Mouse (Mus musculus) CD4-positive, CD25-positive, alpha-beta regulatory T cell, adult 4 months (primary cell): ENCODE results near the gene Atp2c2. TPM values are rescaled to one million over a fixed set of nuclear protein-coding genes. Genes with fewer than 3 reads are reported as not detected.
A peak's percentile ranks its signal among the peaks of the same experiment; 100 is the strongest.

Experiments used
- ATAC-seq: one replicate; pipeline ENCODE4 v1.8.0; 2017
- polyA plus RNA-seq, 2 experiments: library from polyadenylated mRNA; unstranded; fragments of 100-300 nt; shearing (Covaris generic); gene quantifications; one replicate each; pipeline ENCODE4 v1.2.1; 2017

The Atp2c2 gene
- polyA plus RNA-seq, 2 experiments from 2014 or later, result 0.18 TPM; not detected in 1

- no peak for ATAC-seq
Observed at GRCm38 (mm10) chr8:119743291-119744026, 43.6 kb downstream of the Atp2c2 start.

GRCm38 (mm10) chr8:119744604-119745003, 44.8 kb downstream of the Atp2c2 start:
- ATAC-seq, result no peak

DNA sequence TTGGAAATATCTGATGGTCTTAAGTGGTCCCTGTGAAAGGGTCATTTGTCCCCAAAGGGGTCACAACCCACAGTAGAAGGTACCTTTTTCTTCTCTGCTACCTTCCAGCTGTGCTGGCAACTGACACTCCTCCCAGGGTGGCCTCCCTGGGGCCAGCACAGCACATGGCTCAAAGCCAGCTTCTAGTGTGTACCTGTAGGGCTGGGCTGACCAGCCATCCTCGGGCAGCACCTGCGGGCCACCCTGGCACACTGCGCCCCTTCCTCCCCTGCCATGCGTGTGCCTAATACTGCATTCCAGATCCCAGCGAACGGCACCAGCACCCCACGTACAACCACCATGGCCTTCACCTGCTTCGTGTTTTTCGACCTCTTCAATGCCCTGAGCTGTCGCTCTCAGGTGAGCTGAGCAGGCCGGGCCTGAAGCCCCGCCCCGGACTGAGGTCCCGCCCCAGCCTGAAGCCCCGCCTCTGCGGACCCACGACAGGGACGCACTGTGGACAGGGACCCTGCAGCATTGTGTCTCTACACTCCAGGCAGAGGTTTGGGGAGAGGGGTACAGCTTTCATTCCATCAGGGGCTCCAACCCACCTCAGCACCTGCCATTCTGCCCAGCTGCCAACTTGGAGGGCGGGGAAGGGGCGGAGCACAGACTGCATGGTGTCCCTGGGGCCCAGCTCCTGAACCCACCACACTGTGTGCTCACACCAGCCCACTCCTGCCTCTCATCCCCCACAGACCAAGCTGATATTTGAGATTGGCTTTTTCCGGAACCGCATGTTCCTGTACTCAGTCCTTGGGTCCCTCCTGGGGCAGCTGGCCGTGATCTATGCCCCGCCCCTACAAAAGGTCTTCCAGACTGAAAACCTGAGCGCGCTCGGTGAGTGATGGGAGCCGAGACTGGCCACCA, 55.7 kb downstream of the Atp2c2 start:
- peak; percentile 62 for ATAC-seq

DNA sequence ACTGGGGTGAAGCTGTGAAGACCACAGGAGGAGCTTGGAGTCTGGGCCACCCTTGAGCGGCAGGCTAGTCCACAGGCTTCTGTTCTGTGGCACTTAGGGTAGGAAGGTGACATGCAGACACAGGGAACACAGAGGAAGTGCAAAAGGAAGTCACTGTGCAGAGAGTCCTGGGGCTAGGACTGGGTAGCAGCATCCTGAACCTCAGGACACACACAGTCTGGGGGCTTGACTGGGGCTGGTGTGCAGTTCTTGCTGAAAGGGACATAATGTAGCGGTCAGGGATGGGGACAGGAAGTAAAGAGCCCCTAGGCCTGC, 56.3 kb downstream of the Atp2c2 start:
- peak; percentile 20 for ATAC-seq

GRCm38 (mm10) chr8:119756538-119756937, 56.7 kb downstream of the Atp2c2 start:
- no peak for ATAC-seq

- ATAC-seq, result no peak
Observed at GRCm38 (mm10) chr8:119761692-119762091, 61.9 kb downstream of the Atp2c2 start.

- no peak for ATAC-seq
Observed at GRCm38 (mm10) chr8:119762226-119763220, 62.7 kb downstream of the Atp2c2 start.

DNA sequence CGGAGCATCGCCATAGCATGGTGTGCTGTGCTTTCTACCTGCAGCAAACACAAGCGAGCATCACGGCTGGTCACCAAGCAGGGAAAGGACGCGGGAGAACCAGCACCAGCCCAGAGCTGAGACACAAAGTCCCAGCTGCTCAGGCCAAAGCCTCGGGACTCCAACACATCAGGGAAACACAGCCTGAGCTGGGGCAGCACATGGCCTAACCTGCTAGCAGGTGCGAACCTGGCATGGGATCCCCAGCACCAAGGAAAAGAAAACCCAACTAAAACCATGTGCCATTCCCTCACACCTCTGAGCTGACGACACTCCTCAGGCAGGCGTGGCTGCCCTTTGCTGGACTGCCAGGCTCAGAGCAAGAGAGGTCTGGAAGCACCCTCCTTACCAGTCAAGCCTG, 65.5 kb downstream of the Atp2c2 start:
- no peak for ATAC-seq

- ATAC-seq, result no peak
Observed at GRCm38 (mm10) chr8:119765761-119766444, 66.1 kb downstream of the Atp2c2 start.

- no peak for ATAC-seq
Observed at GRCm38 (mm10) chr8:119776668-119777245, 76.9 kb downstream of the Atp2c2 start.

GRCm38 (mm10) chr8:119777765-119778164, 78.0 kb downstream of the Atp2c2 start:
- ATAC-seq, result no peak

GRCm38 (mm10) chr8:119778263-119778662, 78.5 kb downstream of the Atp2c2 start, which contains the start of gene Tldc1:
Tldc1 (minus strand) TSS chr8:119778416.
- ATAC-seq, result peak; percentile 95

DNA sequence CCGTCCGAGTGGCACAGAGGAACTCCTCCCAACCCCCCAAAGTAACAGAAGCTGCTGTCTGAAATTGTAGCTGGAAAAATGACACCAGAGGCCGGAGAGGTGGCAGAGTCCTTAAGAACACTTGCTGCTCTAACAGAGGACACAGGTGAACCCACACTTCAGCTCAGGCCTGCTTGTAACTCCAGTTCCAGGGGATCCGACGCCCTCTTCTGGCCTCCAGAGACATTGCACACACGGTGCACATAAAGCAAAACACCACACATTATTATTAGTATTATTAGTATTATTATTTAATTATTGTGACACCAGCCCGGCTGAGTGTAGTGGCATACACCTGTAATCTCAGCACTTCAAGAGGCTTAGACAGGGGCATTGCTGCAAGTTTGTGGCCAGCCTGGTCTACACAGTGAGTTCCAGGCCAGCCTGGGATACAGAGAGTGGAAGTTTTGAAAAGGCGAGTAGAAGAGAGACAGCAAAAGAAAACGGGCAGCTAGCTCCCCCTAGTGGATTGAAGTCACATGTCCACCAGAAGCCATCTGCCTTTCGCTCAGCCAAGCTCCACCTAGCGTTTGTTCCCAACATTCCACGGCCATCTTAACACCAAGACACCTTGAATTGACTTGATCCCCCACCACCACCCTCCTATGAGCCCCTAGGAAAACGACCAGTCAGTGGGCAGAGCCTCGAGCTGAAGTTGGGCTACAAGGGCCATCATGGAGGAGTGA, 79.4 kb downstream of the Atp2c2 start:
- ATAC-seq, result peak; percentile 25

DNA sequence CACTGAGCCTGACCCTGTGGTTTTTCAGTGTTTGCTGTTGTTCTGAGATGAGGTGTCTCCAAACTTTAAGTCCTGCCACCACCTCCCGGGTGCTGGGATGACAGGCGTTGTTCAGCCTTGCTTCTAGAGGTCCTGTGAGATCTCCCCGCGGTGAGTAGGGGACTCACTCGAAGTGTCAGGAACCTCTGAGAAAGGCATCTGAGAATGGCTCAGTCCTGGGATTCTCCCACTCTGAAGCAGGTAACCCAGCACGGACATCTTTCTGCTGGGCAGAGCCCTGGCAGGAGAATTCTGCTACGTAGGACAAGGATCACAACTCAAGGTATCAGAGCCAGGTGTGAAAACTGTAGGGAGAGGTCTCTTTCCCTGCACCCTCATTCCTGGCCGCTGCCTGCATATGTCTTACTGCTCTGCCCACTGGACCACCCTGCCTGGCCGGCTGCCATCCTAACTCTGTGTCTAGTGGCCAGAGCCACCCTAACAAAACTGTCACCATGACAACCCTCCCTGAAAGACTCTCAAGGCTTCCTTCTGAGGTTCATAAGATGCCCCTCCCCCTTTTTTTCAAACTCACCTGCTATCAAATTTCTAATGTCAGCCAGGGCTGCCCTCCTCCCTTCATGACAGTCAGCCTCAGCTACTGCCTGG, 80.7 kb downstream of the Atp2c2 start:
- no peak for ATAC-seq

DNA sequence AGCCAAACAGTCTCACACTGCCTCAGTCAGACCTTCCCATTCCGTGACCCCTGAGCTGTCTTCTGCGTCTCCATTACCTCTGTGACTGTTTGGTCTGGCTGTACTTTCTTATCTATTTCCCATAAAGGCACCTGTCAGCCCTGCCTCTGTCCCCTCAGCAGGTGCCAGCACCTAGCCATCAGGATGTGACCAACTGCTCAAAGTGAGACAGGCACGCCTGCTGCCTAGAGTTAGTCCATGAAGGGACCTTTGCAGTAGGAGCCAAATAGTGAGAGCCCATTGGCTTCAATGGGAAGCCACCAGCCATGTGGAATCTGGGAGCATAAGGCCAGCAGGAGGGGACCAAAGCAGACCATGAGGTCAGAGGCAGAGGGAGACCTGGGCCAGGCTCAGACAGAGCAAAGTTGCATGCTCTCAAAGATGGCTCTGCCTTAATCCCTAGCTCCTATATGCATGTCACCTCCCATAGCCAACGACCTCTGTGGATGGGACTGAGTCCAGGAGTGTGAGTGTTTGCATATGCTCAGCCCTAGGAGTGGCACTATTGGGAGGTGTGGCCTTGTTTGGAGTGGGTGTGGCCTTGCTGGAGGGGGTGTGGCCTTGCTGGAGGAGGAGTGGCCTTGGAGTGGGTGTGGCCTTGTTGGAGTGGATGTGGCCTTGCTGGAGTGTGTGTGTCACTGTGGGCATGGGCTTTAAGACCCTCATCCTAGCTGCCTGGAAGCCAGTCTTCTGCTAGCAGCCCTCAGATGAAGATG, 81.5 kb downstream of the Atp2c2 start:
- ATAC-seq, result no peak

DNA sequence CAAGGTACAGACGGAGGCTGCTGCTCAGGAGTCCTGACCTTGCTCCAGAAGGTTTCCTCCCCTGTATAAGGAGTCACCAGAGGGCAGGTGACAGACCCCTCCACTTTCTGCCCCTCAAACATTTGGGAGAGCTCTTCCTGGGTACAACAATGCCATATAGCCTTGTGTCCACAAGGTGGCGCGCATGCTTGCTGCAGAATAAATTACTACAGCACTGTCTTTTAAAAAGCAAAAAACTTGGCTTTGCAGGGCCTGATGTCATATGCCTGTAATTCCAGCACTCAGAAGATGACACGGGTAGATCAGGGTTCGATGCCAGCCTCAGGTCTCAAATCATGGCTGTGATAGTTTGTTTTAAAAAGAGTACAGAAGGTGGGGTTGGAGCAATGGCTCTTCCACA, 82.9 kb downstream of the Atp2c2 start:
- peak; percentile 19 for ATAC-seq

GRCm38 (mm10) chr8:119783579-119783978, 83.8 kb downstream of the Atp2c2 start:
- ATAC-seq, result peak; percentile 12

GRCm38 (mm10) chr8:119784141-119784574, 84.3 kb downstream of the Atp2c2 start:
- peak; percentile 56 for ATAC-seq

GRCm38 (mm10) chr8:119784676-119785075, 84.9 kb downstream of the Atp2c2 start:
- ATAC-seq, result no peak
